In genomic region chr8:37465651-37466050, GRCm38 (mm10) we compare ENCODE assay signal across 16 mouse cellular contexts.
"Had no signal": no experiment of that assay in that cellular context is flagged by ENCODE, and none has a peak within 500 bp of the region (broad histone marks: within the 10 kb centered on the region; RNA-seq: fewer than 3 reads in every experiment).

No protein-coding gene starts in this region.

- H3K9ac ChIP-seq: neural tube, embryonic 13.5 days; neural tube, embryonic 15.5 days; stomach, embryonic 15.5 days had no signal

- H3K9me3 ChIP-seq: neural tube, embryonic 13.5 days; neural tube, embryonic 15.5 days; stomach, embryonic 15.5 days had no signal

- H3K4me1 ChIP-seq: neural tube, embryonic 13.5 days; neural tube, embryonic 15.5 days; stomach, embryonic 15.5 days had no signal

- H3K4me3 ChIP-seq: neural tube, embryonic 13.5 days; neural tube, embryonic 15.5 days; stomach, embryonic 15.5 days had no signal

- H3K27ac ChIP-seq: neural tube, embryonic 13.5 days; neural tube, embryonic 15.5 days; stomach, embryonic 15.5 days; stomach, postnatal 0 days had no signal

- H3K4me2 ChIP-seq: neural tube, embryonic 13.5 days; neural tube, embryonic 15.5 days; stomach, embryonic 15.5 days had no signal

- H3K27me3 ChIP-seq: neural tube, embryonic 13.5 days; neural tube, embryonic 15.5 days; stomach, embryonic 15.5 days had no signal

- DNase-seq: retina, postnatal 1 day; right cerebral cortex, adult 18-20 months; right cerebral cortex, postnatal 14 days; right cerebral cortex, postnatal 25 days; right cerebral cortex, postnatal 4 days; spleen, adult 18-20 months; thymus, adult 18-20 months; thymus, adult 2 months; thymus, postnatal 14 days; thymus, postnatal 25 days; thymus, postnatal 36 days; thymus, postnatal 4 days had no signal

- H3K36me3 ChIP-seq: neural tube, embryonic 13.5 days; neural tube, embryonic 15.5 days; stomach, embryonic 15.5 days had no signal
